Mouse (Mus musculus) heart, postnatal 14 days (tissue): ENCODE results near the gene Nsmf. TPM values are rescaled to one million over a fixed set of nuclear protein-coding genes. Genes with fewer than 3 reads are reported as not detected.

Source experiments
- DNase-seq, 2 experiments: peaks; one replicate each; pipeline ENCODE4 v3.0.0; 2021 to 2022
- intact Hi-C: fragments of 180-260 bp; cut with DNase I; formaldehyde crosslinking; loops from one replicate; pipeline ENCODE4 v1.15.1; 2025
- microRNA-seq, 2 experiments: library from miRNA; unstranded; fragments of <30 nt; microRNA quantifications; one replicate each; pipeline ENCODE4 v1.2.0; 2021 to 2022
- total RNA-seq, 2 experiments: library from RNA; stranded (reverse); gene quantifications; 2 replicates each; pipeline ENCODE4 v1.2.3; 2021

The Nsmf gene
- total RNA-seq, 2 experiments from 2014 or later: 33.6 to 35.4 TPM

GRCm38 (mm10) chr2:25080076-25080475 is 25.9 kb downstream of the Nsmf start, which contains the start of gene Entpd8:
Gene Entpd8, plus strand, starts transcription at chr2:25080304.
- intact Hi-C loops: no loop called here

GRCm38 (mm10) chr2:25083697-25084096 is 29.5 kb downstream of the Nsmf start:
- intact Hi-C loops: no loop called here
- no peak for DNase-seq

More at GRCm38 (mm10) chr2:25080076-25080475, 25.9 kb downstream of the Nsmf start, which contains the start of gene Entpd8:
- no peak for DNase-seq

GRCm38 (mm10) chr2:25085571-25085970 is 31.4 kb downstream of the Nsmf start:
- intact Hi-C loops: no loop called here
- DNase-seq: no peak

DNA sequence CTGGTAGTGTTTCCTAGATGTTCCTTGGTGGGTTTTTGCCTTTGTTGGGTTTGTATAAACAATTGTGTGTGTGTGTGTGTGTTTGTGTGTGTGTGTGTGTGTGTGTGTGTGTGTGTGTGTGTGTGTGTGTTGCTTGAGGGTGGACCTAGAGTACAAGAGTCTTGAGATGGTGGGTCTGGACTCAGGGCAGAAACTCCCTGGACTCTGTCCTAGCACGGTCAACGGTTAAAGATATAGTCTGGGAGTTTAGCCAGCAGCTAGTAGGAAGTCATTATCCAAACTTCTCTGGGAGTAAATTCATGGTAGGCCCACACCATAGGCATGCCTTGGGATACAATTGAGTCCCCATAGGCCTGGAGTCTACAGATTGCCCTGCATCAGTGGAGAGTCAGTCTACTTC is 33.7 kb downstream of the Nsmf start:
- intact Hi-C loops: no loop called here
- no peak for DNase-seq

- intact Hi-C loops: no loop called here
- no peak for DNase-seq
These were observed 34.5 kb downstream of the Nsmf start for GRCm38 (mm10) chr2:25088636-25089035.

DNA sequence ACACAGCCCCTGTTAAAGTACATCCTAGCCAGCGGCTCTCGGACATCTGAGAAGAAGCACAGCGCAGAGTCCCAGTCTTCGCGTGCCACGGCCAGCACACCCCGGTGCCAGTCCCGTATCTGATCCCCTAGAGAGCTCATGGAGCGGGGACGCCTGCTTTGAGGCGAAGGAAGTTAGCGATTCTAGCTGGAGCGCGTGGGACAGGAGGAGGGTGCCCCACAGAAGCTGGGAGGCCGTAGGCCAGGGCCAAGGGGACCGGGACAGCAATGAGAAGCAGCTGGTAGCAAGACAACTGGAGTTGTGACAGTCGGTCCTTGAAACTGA is 40.6 kb downstream of the Nsmf start:
- no peak for DNase-seq
- intact Hi-C loops: loop anchor here (5.0 kb wide), 1 partner anchor 158 kb away; no protein-coding TSS in a partner anchor

DNA sequence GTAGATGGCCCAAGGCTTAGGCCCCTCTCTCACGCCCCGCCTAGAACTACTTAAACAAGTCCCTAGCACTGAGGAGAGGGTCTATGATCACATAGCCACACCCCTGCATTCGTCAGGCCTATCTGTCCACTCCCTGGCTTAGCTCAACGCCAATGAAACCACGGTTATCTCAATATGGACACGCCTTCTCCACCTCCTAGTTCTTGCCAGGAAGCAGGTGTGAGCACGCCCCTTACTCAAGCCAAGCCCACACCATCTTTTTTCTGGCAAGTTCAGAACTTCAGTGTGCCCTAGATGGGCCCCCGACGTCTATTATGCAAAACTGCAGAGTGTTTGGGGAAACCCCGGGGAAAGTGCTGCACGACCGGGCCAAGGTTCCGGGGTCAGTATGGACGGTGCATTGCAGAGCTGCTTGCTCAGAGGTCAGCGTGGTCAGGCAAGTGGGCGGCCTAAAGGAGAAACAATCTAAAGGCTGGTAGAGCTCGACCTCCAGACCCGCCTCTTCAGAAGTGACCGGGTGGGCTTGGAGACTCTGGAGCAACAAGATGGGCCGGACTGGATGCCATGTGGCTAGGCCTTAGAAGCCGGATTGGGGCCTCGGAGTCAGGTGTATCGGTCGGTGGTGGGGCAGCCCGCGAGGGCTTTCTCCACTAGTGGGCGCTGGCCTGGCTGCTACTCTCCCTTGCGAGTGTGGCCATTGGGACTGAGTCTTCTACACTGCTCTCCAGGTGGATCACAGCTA is 41.1 kb downstream of the Nsmf start, which contains the start of gene Noxa1:
TSS of gene Noxa1 (minus strand) at position 41 of the 742 bp plus-strand sequence.
- no peak for DNase-seq
- intact Hi-C loops: loop anchor here (5.0 kb wide), 1 partner anchor 157 kb away; no protein-coding TSS in a partner anchor

GRCm38 (mm10) chr2:25098005-25098615 is 44.0 kb downstream of the Nsmf start:
- intact Hi-C loops: loop anchor here (2.0 to 5.0 kb wide), 3 partner anchors 59 to 154 kb away; no protein-coding TSS in a partner anchor
- DNase-seq: no peak

GRCm38 (mm10) chr2:25098956-25099355 is 44.8 kb downstream of the Nsmf start:
- intact Hi-C loops: loop anchor here (2.0 to 5.0 kb wide), 3 partner anchors 58 to 153 kb away; no protein-coding TSS in a partner anchor
- peak; percentile 50 to 56 for DNase-seq

DNA sequence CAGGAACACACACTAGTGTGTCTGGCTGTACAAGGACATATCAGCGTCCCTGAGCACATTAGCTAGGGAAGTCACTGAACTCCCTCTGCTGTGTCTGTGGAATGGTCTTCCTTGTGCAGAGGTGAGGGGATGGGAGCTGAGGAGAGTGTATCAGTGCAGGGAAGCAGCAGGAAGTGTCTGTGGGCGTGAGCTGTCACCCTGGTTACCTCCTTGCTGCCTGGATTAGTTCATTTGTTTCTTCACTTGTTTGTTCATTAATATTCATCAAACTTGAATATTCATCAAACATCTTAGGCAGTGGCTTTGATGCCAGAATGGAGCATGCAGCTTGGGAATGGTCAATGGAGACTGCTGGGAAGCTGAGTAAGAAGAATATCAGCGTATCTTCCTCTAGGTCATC is 45.5 kb downstream of the Nsmf start:
- DNase-seq: no peak
- intact Hi-C loops: loop anchor here (2.0 to 5.0 kb wide), 3 partner anchors 57 to 153 kb away; no protein-coding TSS in a partner anchor

GRCm38 (mm10) chr2:25104122-25104521 is 50.0 kb downstream of the Nsmf start:
- intact Hi-C loops: no loop called here
- DNase-seq: no peak

DNA sequence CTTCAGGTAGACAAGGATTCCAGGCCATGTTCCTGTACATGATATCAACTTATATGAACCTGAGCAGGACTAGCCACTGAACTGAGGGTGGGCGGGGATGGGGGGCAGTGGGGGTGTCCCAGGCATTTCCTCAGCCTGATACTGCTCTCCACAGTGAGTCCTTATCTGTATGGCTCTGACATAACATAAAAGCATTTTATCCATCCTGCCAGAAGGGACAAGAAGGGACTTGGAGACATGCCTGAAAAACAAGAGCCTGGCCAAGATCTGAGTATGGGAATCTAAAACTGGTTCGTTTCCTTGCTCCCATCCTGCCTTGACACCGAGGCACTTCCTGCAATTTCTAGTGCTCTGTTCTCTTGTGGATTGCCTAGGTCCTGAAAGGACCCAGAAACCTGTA is 51.9 kb downstream of the Nsmf start:
- DNase-seq: no peak
- intact Hi-C loops: no loop called here

GRCm38 (mm10) chr2:25109487-25109886 is 55.3 kb downstream of the Nsmf start:
- DNase-seq: no peak
- intact Hi-C loops: no loop called here

GRCm38 (mm10) chr2:25110505-25111183 is 56.5 kb downstream of the Nsmf start:
- DNase-seq: peak; percentile 32 to 37
- intact Hi-C loops: no loop called here

- intact Hi-C loops: no loop called here
- peak in 1 of 2 experiments; percentile 31 for DNase-seq
These were observed 57.1 kb downstream of the Nsmf start for GRCm38 (mm10) chr2:25111184-25111791.

Small RNAs within 50 kb of the gene (microRNA-seq; reads per million reads assigned to microRNA genes)
- gene Gm24328: 0 reads per million in 2 experiments
- gene Mir7664: 0.12 to 0.27 reads per million in 2 experiments

Other genes with a start within 250 kb of the Nsmf start
- gene Ehmt1, start 134.7 kb upstream of the Nsmf start, total RNA-seq: 10 to 100 TPM; 47.5 to 48.5 TPM
- 10 to 100 TPM; 10.0 to 10.2 TPM for gene Arrdc1, start 119.1 kb upstream of the Nsmf start, total RNA-seq
- 10 to 100 TPM; 14.1 to 18.3 TPM for gene Zmynd19, start 104.6 kb upstream of the Nsmf start, total RNA-seq
- gene Dph7, start 92.0 kb upstream of the Nsmf start, total RNA-seq: 1 to 10 TPM; 4.6 to 5.2 TPM
- gene Mrpl41, start 79.3 kb upstream of the Nsmf start, total RNA-seq: 10 to 100 TPM; 86.2 to 90.2 TPM
- 10 to 100 TPM; 18.5 to 23.9 TPM for gene Pnpla7, start 78.3 kb upstream of the Nsmf start, total RNA-seq
- not detected for gene Entpd8, start 25.9 kb downstream of the Nsmf start, total RNA-seq
- not detected for gene Noxa1, start 40.8 kb downstream of the Nsmf start, total RNA-seq
- 10 to 100 TPM; 14.0 to 15.0 TPM for gene Nrarp, start 126.4 kb downstream of the Nsmf start, total RNA-seq
- 1 to 10 TPM; 5.0 to 5.5 TPM for gene Tor4a, start 142.5 kb downstream of the Nsmf start, total RNA-seq
- 10 to 100 TPM; 35.7 to 36.2 TPM for gene Nelfb, start 157.1 kb downstream of the Nsmf start, total RNA-seq
- not detected for gene Stpg3, start 160.3 kb downstream of the Nsmf start, total RNA-seq
- gene Fam166a, start 164.4 kb downstream of the Nsmf start, total RNA-seq: not detected
- 100 to 1,000 TPM; 205 to 231 TPM for gene Tubb4b, start 170.3 kb downstream of the Nsmf start, total RNA-seq
- not detected for gene Slc34a3, start 180.0 kb downstream of the Nsmf start, total RNA-seq
- gene Rnf224, start 182.4 kb downstream of the Nsmf start, total RNA-seq: not detected
- under 1 TPM; 0.41 to 0.63 TPM for gene Rnf208, start 187.9 kb downstream of the Nsmf start, total RNA-seq
- not detected for gene Cysrt1, start 188.1 kb downstream of the Nsmf start, total RNA-seq
- 1 to 10 TPM; 1.9 to 2.4 TPM for gene AL732309.1, start 192.5 kb downstream of the Nsmf start, total RNA-seq
- gene Tmem203, start 201.1 kb downstream of the Nsmf start, total RNA-seq: 10 to 100 TPM; 12.7 to 13.4 TPM
- gene Tprn, start 208.3 kb downstream of the Nsmf start, total RNA-seq: 1 to 10 TPM; 5.7 to 7.6 TPM
- gene Ssna1, start 218.1 kb downstream of the Nsmf start, total RNA-seq: 10 to 100 TPM; 38.3 to 46.9 TPM
- 10 to 100 TPM; 44.0 to 44.1 TPM for gene Anapc2, start 218.1 kb downstream of the Nsmf start, total RNA-seq
- not detected for gene Tmem210, start 233.8 kb downstream of the Nsmf start, total RNA-seq
- under 1 TPM in 1 of 2 experiments, not detected in 1; 0.55 TPM for gene Lrrc26, start 235.6 kb downstream of the Nsmf start, total RNA-seq